In genomic region chr3:108885686-108886530, GRCm38 (mm10) we compare ENCODE assay signal across 9 mouse cellular contexts. TPM values are rescaled to one million over a fixed set of nuclear protein-coding genes. Genes with fewer than 3 reads are reported as not detected.
DNase-seq lines count a peak whose midpoint lies in the region; ATAC-seq and TF ChIP-seq lines count a peak whose summit lies in the region.
"Had no signal": no experiment of that assay in that cellular context is flagged by ENCODE, and none has a peak within 500 bp of the region (broad histone marks: within the 10 kb centered on the region; RNA-seq: fewer than 3 reads in every experiment).

No protein-coding gene starts in this region.

- no peak for TF ChIP-seq POLR2A in cerebellum, adult 2 months (IDR thresholded peaks at IDR 0.05; ENCODE audit: borderline replicate concordance, insufficient read depth, low read length)

- WGBS in cerebellum, adult 2 months, result 28% methylated on average over 9 of the region's 9 CpGs
- 31% methylated on average over 9 of the region's 9 CpGs for WGBS in heart, embryonic 15.5 days
- WGBS in lung, embryonic 16.5 days, result 35% methylated on average over 9 of the region's 9 CpGs
- 41% methylated on average over 9 of the region's 9 CpGs for WGBS in stomach, embryonic 15.5 days

- H3K4me3 ChIP-seq in cerebellum, adult 2 months (replicated peaks; ENCODE audit: insufficient read depth, low read depth, low read length), result no peak overlapping the region
- H3K4me3 ChIP-seq in heart, embryonic 15.5 days, result no peak overlapping the region
- no peak overlapping the region for H3K4me3 ChIP-seq in lung, embryonic 16.5 days (ENCODE audit: low read length)
- H3K4me3 ChIP-seq in stomach, embryonic 15.5 days (replicated peaks), result no peak overlapping the region
- H3K4me3 ChIP-seq: embryonic facial prominence, embryonic 13.5 days had no signal

- no peaks in the 10 kb centered on the region for H3K36me3 ChIP-seq in heart, embryonic 15.5 days
- no peaks in the 10 kb centered on the region for H3K36me3 ChIP-seq in lung, embryonic 16.5 days (ENCODE audit: control insufficient read depth, insufficient read depth, low read length)
- H3K36me3 ChIP-seq in stomach, embryonic 15.5 days, result no peaks in the 10 kb centered on the region
- H3K36me3 ChIP-seq: embryonic facial prominence, embryonic 13.5 days had no signal

- 0 out of 2 replicates have a peak overlapping the region, but pooled peaks have one; percentile 5 for H3K4me2 ChIP-seq in heart, embryonic 15.5 days
- no peak overlapping the region for H3K4me2 ChIP-seq in lung, embryonic 16.5 days (ENCODE audit: low read depth, low read length)
- no peak overlapping the region for H3K4me2 ChIP-seq in stomach, embryonic 15.5 days
- H3K4me2 ChIP-seq: embryonic facial prominence, embryonic 13.5 days had no signal

- DNase-seq in cerebellum, postnatal 10 days, result peak; percentile 41 to 53
- DNase-seq in cerebellum, adult 2 months, result no peak
- no peak for DNase-seq in spleen, postnatal 10 days (ENCODE audit: low spot score in 2 of 2)
- no peak for DNase-seq in right cerebral cortex, postnatal 36 days (ENCODE audit: low spot score in 2 of 2)
- DNase-seq in adrenal gland, postnatal 36 days, result no peak

- no peak overlapping the region for H3K27ac ChIP-seq in cerebellum, adult 2 months (ENCODE audit: insufficient read depth, low read length)
- H3K27ac ChIP-seq in heart, embryonic 15.5 days, result peak overlapping the region; percentile 59
- peak overlapping the region; percentile 82 for H3K27ac ChIP-seq in lung, embryonic 16.5 days (ENCODE audit: low read length)
- peak overlapping the region; percentile 31 for H3K27ac ChIP-seq in stomach, embryonic 15.5 days
- H3K27ac ChIP-seq: embryonic facial prominence, embryonic 13.5 days had no signal

- peak; percentile 83 for ATAC-seq in heart, embryonic 15.5 days (replicated peaks; ENCODE audit: insufficient number of reproducible peaks, insufficient read depth, low FRiP score, low read depth)
- ATAC-seq in lung, embryonic 16.5 days (ENCODE audit: low read depth), result peak; percentile 91
- ATAC-seq in stomach, embryonic 15.5 days (ENCODE audit: insufficient read depth, low FRiP score, low read depth), result no peak

- H3K27me3 ChIP-seq in cerebellum, adult 2 months (ENCODE audit: control insufficient read depth, insufficient read depth, low read length), result no peaks in the 10 kb centered on the region
- no peaks in the 10 kb centered on the region for H3K27me3 ChIP-seq in heart, embryonic 15.5 days
- H3K27me3 ChIP-seq in lung, embryonic 16.5 days (ENCODE audit: control insufficient read depth, insufficient read depth, low read depth, low read length), result no peaks in the 10 kb centered on the region
- H3K27me3 ChIP-seq in stomach, embryonic 15.5 days (replicated peaks), result no peaks in the 10 kb centered on the region
- H3K27me3 ChIP-seq: embryonic facial prominence, embryonic 13.5 days had no signal

- TF ChIP-seq CTCF in cerebellum, adult 2 months (IDR thresholded peaks at IDR 0.05; ENCODE audit: borderline replicate concordance, insufficient read depth, low read depth, low read length), result no peak

- H3K9me3 ChIP-seq in heart, embryonic 15.5 days (replicated peaks), result no peaks in the 10 kb centered on the region
- H3K9me3 ChIP-seq in lung, embryonic 16.5 days (ENCODE audit: control insufficient read depth, low read length), result no peaks in the 10 kb centered on the region
- no peaks in the 10 kb centered on the region for H3K9me3 ChIP-seq in stomach, embryonic 15.5 days
- H3K9me3 ChIP-seq: embryonic facial prominence, embryonic 13.5 days had no signal

- H3K9ac ChIP-seq in heart, embryonic 15.5 days, result no peak overlapping the region
- no peak overlapping the region for H3K9ac ChIP-seq in lung, embryonic 16.5 days (ENCODE audit: low read length)
- no peak overlapping the region for H3K9ac ChIP-seq in stomach, embryonic 15.5 days
- H3K9ac ChIP-seq: embryonic facial prominence, embryonic 13.5 days had no signal

- H3K4me1 ChIP-seq in cerebellum, adult 2 months (ENCODE audit: control insufficient read depth, insufficient read depth, low read length), result no peaks in the 10 kb centered on the region
- H3K4me1 ChIP-seq in heart, embryonic 15.5 days (replicated peaks), result peaks cover 33% of the 10 kb centered on the region
- H3K4me1 ChIP-seq in lung, embryonic 16.5 days (replicated peaks; ENCODE audit: control insufficient read depth, insufficient read depth, low read length), result peaks cover 7% of the 10 kb centered on the region
- peaks cover 2% of the 10 kb centered on the region; the same call in 1 of the 2 replicates for H3K4me1 ChIP-seq in stomach, embryonic 15.5 days

RNA-seq across cellular contexts. Expression of gene Fndc7, which starts 3.9 kb away (rescaled TPM):
- 0.08 and 0.11 TPM in 2 replicates for polyA plus RNA-seq in cerebellum, adult 2 months (2012; rRNA removed)
- 0.09 and 0.36 TPM in 2 replicates for polyA plus RNA-seq in heart, embryonic 15.5 days (2015; fragmentation: Nextera tagmentation; extraction: Ambion mirVana)
- 0.82 and 1.1 TPM in 2 replicates for polyA plus RNA-seq in lung, embryonic 16.5 days (2015; fragmentation: Nextera tagmentation; extraction: Ambion mirVana)
- 0.08 and 0.14 TPM in 2 replicates for polyA plus RNA-seq in stomach, embryonic 15.5 days (2015; fragmentation: Nextera tagmentation; extraction: Ambion mirVana)
- under 1 TPM; 0.17 to 0.40 TPM for total RNA-seq in adrenal gland, postnatal 36 days (2021)

RNA-seq across cellular contexts. Expression of gene Prpf38b, which starts 25.6 kb away (rescaled TPM):
- polyA plus RNA-seq in cerebellum, adult 2 months (2012; rRNA removed), result 119 and 121 TPM in 2 replicates
- polyA plus RNA-seq in heart, embryonic 15.5 days (2015; fragmentation: Nextera tagmentation; extraction: Ambion mirVana), result 48.1 and 51.6 TPM in 2 replicates
- polyA plus RNA-seq in lung, embryonic 16.5 days (2015; fragmentation: Nextera tagmentation; extraction: Ambion mirVana), result 67.8 and 69.6 TPM in 2 replicates
- 84.5 and 88.8 TPM in 2 replicates for polyA plus RNA-seq in stomach, embryonic 15.5 days (2015; fragmentation: Nextera tagmentation; extraction: Ambion mirVana)
- total RNA-seq in adrenal gland, postnatal 36 days (2021), result 10 to 100 TPM; 42.2 to 64.7 TPM

RNA-seq across cellular contexts. Expression of gene Stxbp3, which starts 45.6 kb away (rescaled TPM):
- polyA plus RNA-seq in cerebellum, adult 2 months (2012; rRNA removed), result 32.2 and 32.5 TPM in 2 replicates
- polyA plus RNA-seq in heart, embryonic 15.5 days (2015; fragmentation: Nextera tagmentation; extraction: Ambion mirVana), result 28.1 and 29.9 TPM in 2 replicates
- polyA plus RNA-seq in lung, embryonic 16.5 days (2015; fragmentation: Nextera tagmentation; extraction: Ambion mirVana), result 50.7 and 51.5 TPM in 2 replicates
- 40.3 and 42.2 TPM in 2 replicates for polyA plus RNA-seq in stomach, embryonic 15.5 days (2015; fragmentation: Nextera tagmentation; extraction: Ambion mirVana)
- total RNA-seq in adrenal gland, postnatal 36 days (2021), result 10 to 100 TPM; 48.9 to 61.5 TPM

RNA-seq across cellular contexts. Expression of gene Henmt1, which starts 53.8 kb away (rescaled TPM):
- 1.0 and 1.3 TPM in 2 replicates for polyA plus RNA-seq in cerebellum, adult 2 months (2012; rRNA removed)
- 0.25 TPM in 1 of 2 replicates, not detected in the other for polyA plus RNA-seq in heart, embryonic 15.5 days (2015; fragmentation: Nextera tagmentation; extraction: Ambion mirVana)
- 0.33 and 0.43 TPM in 2 replicates for polyA plus RNA-seq in lung, embryonic 16.5 days (2015; fragmentation: Nextera tagmentation; extraction: Ambion mirVana)
- polyA plus RNA-seq in stomach, embryonic 15.5 days (2015; fragmentation: Nextera tagmentation; extraction: Ambion mirVana), result 0.41 and 0.44 TPM in 2 replicates
- not detected for total RNA-seq in adrenal gland, postnatal 36 days (2021)

RNA-seq across cellular contexts. Expression of gene Gm9857, which starts 54.3 kb away (rescaled TPM):
- 0.88 and 1.0 TPM in 2 replicates for polyA plus RNA-seq in cerebellum, adult 2 months (2012; rRNA removed)
- not detected in 2 replicates for polyA plus RNA-seq in heart, embryonic 15.5 days (2015; fragmentation: Nextera tagmentation; extraction: Ambion mirVana)
- polyA plus RNA-seq in lung, embryonic 16.5 days (2015; fragmentation: Nextera tagmentation; extraction: Ambion mirVana), result not detected in 2 replicates
- polyA plus RNA-seq in stomach, embryonic 15.5 days (2015; fragmentation: Nextera tagmentation; extraction: Ambion mirVana), result 0.54 TPM in 1 of 2 replicates, not detected in the other
- not detected for total RNA-seq in adrenal gland, postnatal 36 days (2021)
- polyA plus RNA-seq: embryonic facial prominence, embryonic 13.5 days had no signal

Comparison
In these comparisons a context has a peak if more than half of its experiments do, and no peak if none do; other contexts are left out.
1. DNase-seq: peak in cerebellum, postnatal 10 days (2 of 2); none in cerebellum, adult 2 months (0 of 2), spleen, postnatal 10 days (0 of 2), right cerebral cortex, postnatal 36 days (0 of 2) and adrenal gland, postnatal 36 days (0 of 2).